Mouse (Mus musculus): ENCODE results near the gene Prok2. TPM values are rescaled to one million over a fixed set of nuclear protein-coding genes. Genes with fewer than 3 reads are reported as not detected.
A peak's percentile ranks its signal among the peaks of the same experiment; 100 is the strongest.

The Prok2 gene
- polyA plus RNA-seq, 1 experiment from 2014 or later = not detected

DNA sequence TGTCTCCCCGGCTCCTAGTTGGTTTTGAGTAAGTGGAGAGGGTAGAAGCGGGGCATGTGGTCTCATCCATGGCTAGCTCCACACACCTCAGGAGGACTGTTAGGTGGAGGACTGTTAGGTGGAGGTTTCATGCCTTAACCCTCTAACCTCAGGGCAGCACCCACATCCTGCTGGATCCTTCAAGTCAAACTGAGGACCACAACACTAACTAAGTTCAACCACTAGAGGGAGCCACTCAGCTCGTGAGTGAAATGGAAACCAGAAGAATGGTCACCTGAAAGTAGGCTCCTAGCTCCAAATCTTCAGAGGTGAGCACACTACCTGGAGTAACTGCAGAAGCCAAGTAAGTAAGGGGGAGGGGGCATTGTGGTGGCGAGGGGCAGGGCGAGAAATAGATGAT, 41.3 kb downstream of the Prok2 start:
- H3K4me1 ChIP-seq (replicated peaks; ENCODE audit: control insufficient read depth, insufficient read depth, low read length) = no peaks in the 10 kb centered on the region
- H3K4me2 ChIP-seq (replicated peaks; ENCODE audit: low read depth, low read length) = no peak overlapping the region
- DNase-seq (ENCODE audit: low spot score) (peak; percentile 52), ATAC-seq (ENCODE audit: low FRiP score) (no peak)
- no peak overlapping the region for H3K4me3 ChIP-seq (ENCODE audit: low read depth, low read length)
- H3K27ac ChIP-seq (ENCODE audit: low read depth, low read length) = no peak overlapping the region
- WGBS = 54% methylated on average over 5 of the region's 5 CpGs
- H3K9me3 ChIP-seq (ENCODE audit: control insufficient read depth, low read length) = no peaks in the 10 kb centered on the region
- H3K36me3 ChIP-seq (ENCODE audit: control insufficient read depth, insufficient read depth, low read length) = no peaks in the 10 kb centered on the region
- no peak overlapping the region for H3K9ac ChIP-seq (ENCODE audit: low read depth, low read length)
- no peaks in the 10 kb centered on the region for H3K27me3 ChIP-seq (ENCODE audit: control insufficient read depth, insufficient read depth, low read length)

DNA sequence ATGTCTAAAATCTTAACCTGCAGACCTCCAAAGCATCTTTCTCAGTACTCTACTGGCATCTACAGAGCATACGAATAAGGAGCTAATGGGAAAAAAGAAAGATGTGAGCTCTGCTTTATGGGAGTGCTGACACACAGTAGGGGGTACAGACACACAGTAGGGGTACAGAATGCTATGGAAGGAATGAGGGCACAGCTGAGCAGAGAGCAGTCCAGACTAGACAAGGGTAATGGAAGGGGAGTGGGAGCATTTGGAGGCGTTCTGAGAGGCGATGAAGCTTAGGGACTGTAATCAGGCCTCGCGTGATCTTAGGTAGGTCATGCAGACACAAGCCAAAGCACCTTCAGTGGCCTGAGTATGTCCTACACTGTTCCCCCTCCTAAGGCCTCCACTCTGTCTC, 42.2 kb downstream of the Prok2 start:
- Histone ChIP-seq H3K36me3 (ENCODE audit: control insufficient read depth, insufficient read depth, low read length) (no peaks in the 10 kb centered on the region), H3K4me2 (replicated peaks; ENCODE audit: low read depth, low read length) (no peak overlapping the region), H3K9ac (ENCODE audit: low read depth, low read length) (no peak overlapping the region), H3K27ac (ENCODE audit: low read depth, low read length) (no peak overlapping the region), H3K9me3 (ENCODE audit: control insufficient read depth, low read length) (no peaks in the 10 kb centered on the region), H3K27me3 (ENCODE audit: control insufficient read depth, insufficient read depth, low read length) (no peaks in the 10 kb centered on the region), H3K4me3 (ENCODE audit: low read depth, low read length) (no peak overlapping the region), H3K4me1 (replicated peaks; ENCODE audit: control insufficient read depth, insufficient read depth, low read length) (no peaks in the 10 kb centered on the region)
- no peak for DNase-seq (ENCODE audit: low spot score)
- ATAC-seq (ENCODE audit: low FRiP score) = no peak
- WGBS = 87% methylated on average over 5 of the region's 5 CpGs

DNA sequence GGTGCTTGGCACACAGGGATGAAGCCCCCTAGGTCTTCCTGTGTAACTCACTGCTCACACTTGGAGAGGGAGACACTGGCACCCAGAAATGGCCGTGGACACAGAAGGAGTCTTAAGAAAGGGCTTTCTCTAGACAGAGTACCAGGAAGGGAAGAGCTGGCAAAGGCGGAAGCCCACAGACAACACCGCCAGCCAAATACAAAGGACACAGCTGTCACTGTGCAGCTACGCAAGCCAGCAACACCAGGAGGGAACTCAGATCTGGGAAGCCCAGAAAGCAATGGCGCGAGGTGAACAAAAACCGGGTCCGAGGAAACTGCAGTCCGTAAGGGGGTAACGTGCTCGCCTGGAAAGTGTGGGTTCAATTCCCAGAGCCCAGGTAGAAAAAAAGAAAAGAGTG, 48.1 kb downstream of the Prok2 start:
- no peaks in the 10 kb centered on the region for H3K27me3 ChIP-seq (ENCODE audit: control insufficient read depth, insufficient read depth, low read length)
- no peak overlapping the region for H3K27ac ChIP-seq (ENCODE audit: low read depth, low read length)
- WGBS = 83% methylated on average over 11 of the region's 11 CpGs
- H3K4me2 ChIP-seq (replicated peaks; ENCODE audit: low read depth, low read length) = no peak overlapping the region
- no peak overlapping the region for H3K4me3 ChIP-seq (ENCODE audit: low read depth, low read length)
- H3K9me3 ChIP-seq (ENCODE audit: control insufficient read depth, low read length) = no peaks in the 10 kb centered on the region
- no peak overlapping the region for H3K9ac ChIP-seq (ENCODE audit: low read depth, low read length)
- H3K36me3 ChIP-seq (ENCODE audit: control insufficient read depth, insufficient read depth, low read length) = no peaks in the 10 kb centered on the region
- ATAC-seq (ENCODE audit: low FRiP score) (no peak), DNase-seq (ENCODE audit: low spot score) (no peak)
- no peaks in the 10 kb centered on the region for H3K4me1 ChIP-seq (replicated peaks; ENCODE audit: control insufficient read depth, insufficient read depth, low read length)

DNA sequence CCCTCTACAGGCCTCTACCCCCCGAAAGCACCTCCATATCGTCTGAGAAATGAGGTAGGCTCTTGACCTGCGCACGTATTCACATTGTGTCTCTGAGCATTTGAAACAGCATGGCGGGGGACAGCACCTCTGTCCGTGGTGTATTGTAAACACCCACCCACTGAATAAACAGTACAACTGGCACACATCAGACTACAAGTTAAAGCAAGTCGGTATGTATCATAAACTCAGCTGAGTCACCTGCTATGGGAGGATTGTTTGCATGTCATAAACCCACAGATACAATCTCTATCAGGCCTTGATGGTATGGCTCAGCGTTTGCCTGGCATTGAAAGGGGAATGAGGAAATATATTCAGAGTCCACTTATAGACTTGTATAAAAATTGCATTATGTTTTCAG, 48.9 kb downstream of the Prok2 start:
- 92% methylated on average over 8 of the region's 8 CpGs for WGBS
- no peak for ATAC-seq (ENCODE audit: low FRiP score)
- no peak overlapping the region for H3K9ac ChIP-seq (ENCODE audit: low read depth, low read length)

DNA sequence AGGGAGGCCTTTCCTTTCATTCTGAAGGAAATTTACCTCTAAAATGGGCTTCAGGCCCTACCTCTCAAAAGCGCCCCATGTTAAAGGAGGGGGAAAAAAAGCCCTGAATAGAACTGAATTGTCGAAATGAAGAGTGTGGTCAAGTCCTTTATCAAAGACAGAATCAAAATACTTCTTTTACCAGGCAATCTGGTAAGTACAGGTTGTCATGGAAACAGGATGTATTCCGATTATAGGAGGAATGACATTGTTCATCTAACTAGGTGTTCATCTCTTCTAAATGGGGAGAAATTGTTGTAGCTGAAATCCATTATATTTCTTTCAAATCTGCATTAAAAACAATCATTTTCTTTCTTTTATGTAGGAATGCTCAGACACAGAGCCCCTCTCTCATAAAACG, 51.7 kb downstream of the Prok2 start:
- no peak for DNase-seq (ENCODE audit: low spot score)
- no peaks in the 10 kb centered on the region for H3K36me3 ChIP-seq (ENCODE audit: control insufficient read depth, insufficient read depth, low read length)
- no peak overlapping the region for H3K4me2 ChIP-seq (replicated peaks; ENCODE audit: low read depth, low read length)
- 80% methylated on average over 4 of the region's 4 CpGs for WGBS
- H3K9me3 ChIP-seq (ENCODE audit: control insufficient read depth, low read length) = no peaks in the 10 kb centered on the region
- H3K4me3 ChIP-seq (ENCODE audit: low read depth, low read length) = no peak overlapping the region
- no peak overlapping the region for H3K9ac ChIP-seq (ENCODE audit: low read depth, low read length)
- H3K4me1 ChIP-seq (replicated peaks; ENCODE audit: control insufficient read depth, insufficient read depth, low read length) = peaks cover 7% of the 10 kb centered on the region
- no peak overlapping the region for H3K27ac ChIP-seq (ENCODE audit: low read depth, low read length)
- no peak for ATAC-seq (ENCODE audit: low FRiP score)
- no peaks in the 10 kb centered on the region for H3K27me3 ChIP-seq (ENCODE audit: control insufficient read depth, insufficient read depth, low read length)

More for the DNA sequence above, 48.9 kb downstream of the Prok2 start:
- Histone ChIP-seq H3K4me2 (replicated peaks; ENCODE audit: low read depth, low read length) (no peak overlapping the region), H3K36me3 (ENCODE audit: control insufficient read depth, insufficient read depth, low read length) (no peaks in the 10 kb centered on the region), H3K27me3 (ENCODE audit: control insufficient read depth, insufficient read depth, low read length) (no peaks in the 10 kb centered on the region), H3K9me3 (ENCODE audit: control insufficient read depth, low read length) (no peaks in the 10 kb centered on the region), H3K27ac (ENCODE audit: low read depth, low read length) (no peak overlapping the region), H3K4me3 (ENCODE audit: low read depth, low read length) (no peak overlapping the region), H3K4me1 (replicated peaks; ENCODE audit: control insufficient read depth, insufficient read depth, low read length) (no peaks in the 10 kb centered on the region)
- DNase-seq (ENCODE audit: low spot score) = no peak

DNA sequence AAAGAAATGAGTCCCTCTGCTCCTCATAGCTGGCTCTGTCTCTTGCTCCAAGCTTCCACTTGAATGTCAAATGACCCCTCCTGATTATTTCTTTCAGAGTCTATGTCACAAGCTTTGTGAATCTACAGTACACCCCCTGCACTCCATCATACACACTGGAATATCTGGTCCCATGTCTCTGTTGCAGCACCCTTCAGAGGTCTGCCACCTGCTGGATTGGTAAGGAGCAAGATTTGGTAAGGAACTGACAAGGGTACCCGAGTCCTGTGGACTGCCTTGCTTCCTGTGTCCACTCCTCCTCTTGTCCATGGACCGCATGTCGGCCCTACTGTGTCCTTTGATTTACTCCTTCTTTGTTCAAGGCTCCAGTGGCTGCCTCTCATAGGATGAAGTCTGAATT, 54.4 kb downstream of the Prok2 start:
- H3K27me3 ChIP-seq (ENCODE audit: control insufficient read depth, insufficient read depth, low read length) = peaks cover 3% of the 10 kb centered on the region
- H3K4me2 ChIP-seq (replicated peaks; ENCODE audit: low read depth, low read length) = no peak overlapping the region
- DNase-seq (ENCODE audit: low spot score) = no peak
- no peaks in the 10 kb centered on the region for H3K9me3 ChIP-seq (ENCODE audit: control insufficient read depth, low read length)
- H3K9ac ChIP-seq (ENCODE audit: low read depth, low read length) = no peak overlapping the region
- H3K27ac ChIP-seq (ENCODE audit: low read depth, low read length) = no peak overlapping the region
- H3K4me1 ChIP-seq (replicated peaks; ENCODE audit: control insufficient read depth, insufficient read depth, low read length) = peaks cover 14% of the 10 kb centered on the region
- no peak overlapping the region for H3K4me3 ChIP-seq (ENCODE audit: low read depth, low read length)
- 76% methylated on average over 3 of the region's 3 CpGs for WGBS
- H3K36me3 ChIP-seq (ENCODE audit: control insufficient read depth, insufficient read depth, low read length) = no peaks in the 10 kb centered on the region
- ATAC-seq (ENCODE audit: low FRiP score) = no peak

DNA sequence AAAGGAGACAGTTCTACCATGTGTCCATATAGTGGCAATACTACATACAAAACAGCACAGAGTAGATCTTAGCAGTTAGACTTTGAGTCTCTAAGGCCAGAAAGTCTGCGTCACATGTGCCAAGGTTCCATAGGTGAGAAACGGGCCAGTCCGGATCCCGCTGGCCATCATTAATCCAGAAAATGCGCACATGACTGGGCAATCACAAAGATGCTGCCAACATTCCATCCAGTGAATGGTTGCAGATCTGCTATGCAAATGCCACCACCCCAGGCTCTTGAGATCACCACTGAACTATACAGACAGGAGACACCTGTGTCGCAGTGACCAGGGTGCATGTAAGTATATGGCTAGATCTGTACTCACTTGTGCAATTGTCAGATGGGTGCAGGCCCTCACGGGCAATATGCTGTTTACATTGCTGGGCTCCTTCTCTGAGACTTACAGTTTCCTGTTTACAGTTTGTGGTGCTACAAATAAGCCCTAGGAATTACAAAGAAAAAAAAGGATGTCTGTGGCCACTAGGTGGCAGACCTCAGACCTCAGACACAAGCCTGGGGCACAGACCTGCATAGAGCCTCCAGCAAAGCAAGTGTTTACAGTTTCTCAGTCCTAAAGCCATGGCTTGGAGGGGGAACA, 55.6 kb downstream of the Prok2 start:
- peaks cover 14% of the 10 kb centered on the region for H3K4me1 ChIP-seq (replicated peaks; ENCODE audit: control insufficient read depth, insufficient read depth, low read length)
- no peaks in the 10 kb centered on the region for H3K9me3 ChIP-seq (ENCODE audit: control insufficient read depth, low read length)
- ATAC-seq (ENCODE audit: low FRiP score) (no peak), DNase-seq (ENCODE audit: low spot score) (peak; percentile 77)
- no peak overlapping the region for H3K4me2 ChIP-seq (replicated peaks; ENCODE audit: low read depth, low read length)
- H3K4me3 ChIP-seq (ENCODE audit: low read depth, low read length) = no peak overlapping the region
- H3K36me3 ChIP-seq (ENCODE audit: control insufficient read depth, insufficient read depth, low read length) = no peaks in the 10 kb centered on the region
- peaks cover 3% of the 10 kb centered on the region for H3K27me3 ChIP-seq (ENCODE audit: control insufficient read depth, insufficient read depth, low read length)
- no peak overlapping the region for H3K27ac ChIP-seq (ENCODE audit: low read depth, low read length)
- no peak overlapping the region for H3K9ac ChIP-seq (ENCODE audit: low read depth, low read length)
- WGBS = 70% methylated on average over 7 of the region's 7 CpGs

DNA sequence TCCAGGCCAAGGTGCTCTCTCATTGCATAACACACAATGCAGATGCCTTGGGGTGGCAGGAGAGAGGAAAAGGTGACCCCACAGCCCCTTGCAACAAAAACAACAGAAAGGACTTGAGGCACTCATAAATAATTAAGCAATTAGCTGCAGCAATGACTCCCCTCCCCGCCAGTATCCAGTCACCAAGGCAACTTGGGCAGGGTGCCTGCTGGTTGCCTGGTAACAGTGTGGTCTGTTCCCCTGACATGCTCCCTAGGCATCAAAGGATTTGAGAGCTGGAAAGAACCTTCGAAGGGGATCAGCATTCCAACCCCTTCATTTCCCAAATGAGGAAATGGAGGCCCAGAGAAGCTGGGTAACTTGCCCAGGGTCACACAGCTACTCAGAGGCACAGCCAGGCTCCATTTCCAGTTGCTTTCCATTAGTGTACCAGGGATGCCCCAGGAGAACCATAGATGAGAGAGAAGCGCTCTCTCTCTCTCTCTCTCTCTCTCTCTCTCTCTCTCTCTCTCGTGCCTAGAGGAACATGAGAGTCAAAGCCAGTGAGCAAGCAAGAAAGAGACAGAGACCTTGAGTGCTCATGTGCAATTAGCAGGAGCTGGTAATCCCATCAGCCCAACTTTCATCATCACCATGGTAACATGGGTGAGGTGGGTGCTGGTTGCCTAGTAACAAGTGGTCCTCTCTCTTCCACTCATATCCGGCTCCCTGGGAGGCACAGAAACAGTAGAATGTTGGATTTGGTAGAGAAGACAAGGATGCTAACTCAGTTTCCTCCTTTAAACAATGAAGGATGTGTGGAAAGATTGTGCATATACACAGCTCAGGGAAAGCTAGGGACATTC, 56.5 kb downstream of the Prok2 start:
- H3K4me3 ChIP-seq (ENCODE audit: low read depth, low read length) = no peak overlapping the region
- H3K9me3 ChIP-seq (ENCODE audit: control insufficient read depth, low read length) = no peaks in the 10 kb centered on the region
- no peaks in the 10 kb centered on the region for H3K36me3 ChIP-seq (ENCODE audit: control insufficient read depth, insufficient read depth, low read length)
- ATAC-seq (ENCODE audit: low FRiP score) (peak; percentile 62), DNase-seq (ENCODE audit: low spot score) (peak; percentile 62)
- no peak overlapping the region for H3K27ac ChIP-seq (ENCODE audit: low read depth, low read length)
- H3K9ac ChIP-seq (ENCODE audit: low read depth, low read length) = no peak overlapping the region
- no peak overlapping the region for H3K4me2 ChIP-seq (replicated peaks; ENCODE audit: low read depth, low read length)
- H3K4me1 ChIP-seq (replicated peaks; ENCODE audit: control insufficient read depth, insufficient read depth, low read length) = peaks cover 14% of the 10 kb centered on the region
- WGBS = 23% methylated on average over 5 of the region's 5 CpGs
- peaks cover 3% of the 10 kb centered on the region for H3K27me3 ChIP-seq (ENCODE audit: control insufficient read depth, insufficient read depth, low read length)

DNA sequence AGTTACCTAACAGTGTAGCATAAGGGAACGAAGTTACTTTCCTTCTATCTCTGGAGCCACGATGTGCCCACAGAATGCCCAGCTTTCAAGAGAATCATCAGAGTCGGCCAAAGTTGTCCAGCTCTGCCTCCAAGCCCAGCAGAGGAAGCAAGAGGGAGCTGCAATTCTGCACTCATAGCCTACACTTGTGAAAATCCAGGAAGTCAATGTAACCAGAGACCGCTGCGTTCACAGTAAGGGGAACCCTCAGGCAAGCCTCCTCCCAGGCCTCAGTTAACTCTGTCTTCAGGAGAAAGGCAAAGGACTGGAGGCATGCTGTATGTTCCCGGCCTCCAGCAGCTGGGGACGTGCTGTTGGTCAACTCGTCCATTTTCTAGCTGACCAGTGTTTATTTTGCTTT, 58.9 kb downstream of the Prok2 start:
- Histone ChIP-seq H3K9ac (ENCODE audit: low read depth, low read length) (peak overlapping the region; percentile 88), H3K4me2 (replicated peaks; ENCODE audit: low read depth, low read length) (peak overlapping the region; percentile 91), H3K4me1 (replicated peaks; ENCODE audit: control insufficient read depth, insufficient read depth, low read length) (peaks cover 14% of the 10 kb centered on the region), H3K36me3 (ENCODE audit: control insufficient read depth, insufficient read depth, low read length) (no peaks in the 10 kb centered on the region), H3K27ac (ENCODE audit: low read depth, low read length) (peak overlapping the region; percentile 88; the same call in 1 of the 2 replicates), H3K9me3 (ENCODE audit: control insufficient read depth, low read length) (no peaks in the 10 kb centered on the region), H3K27me3 (ENCODE audit: control insufficient read depth, insufficient read depth, low read length) (peaks cover 3% of the 10 kb centered on the region), H3K4me3 (ENCODE audit: low read depth, low read length) (peak overlapping the region; percentile 74)
- ATAC-seq (ENCODE audit: low FRiP score) (no peak), DNase-seq (ENCODE audit: low spot score) (no peak)
- 38% methylated on average over 8 of the region's 8 CpGs for WGBS
